Mouse (Mus musculus): ENCODE results near the gene Trak2.
"Not testable (repeated sequence)": the region's sequence is repeated elsewhere in the genome, so short reads cannot be mapped to it uniquely, and the experiment has no call there.

DNA sequence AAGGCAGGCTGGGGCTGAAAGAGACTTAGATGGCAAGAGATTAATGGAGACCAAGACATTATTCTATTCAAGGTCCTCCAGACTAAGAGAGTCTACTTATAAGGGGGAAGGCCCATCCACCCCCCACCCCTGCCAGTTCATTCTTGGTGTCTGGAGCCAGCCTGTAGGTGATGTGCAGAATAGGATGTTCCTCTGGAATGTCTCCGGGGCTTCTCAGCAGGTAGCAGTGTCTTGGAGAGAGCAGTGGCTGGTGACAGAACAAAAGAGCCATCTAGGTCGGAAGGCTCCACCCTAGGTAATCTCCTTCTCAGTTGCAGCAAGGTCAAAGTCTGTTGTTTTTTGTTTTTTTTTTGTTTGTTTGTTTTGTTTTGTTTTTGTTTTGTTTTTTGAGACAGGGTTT, 93.9 kb downstream of the Trak2 start:
- TF ChIP-seq CTCF (IDR thresholded peaks at IDR 0.05 in 2 of 3, conservative IDR thresholded peaks at IDR 0.05 in 1 of 3; ENCODE audit: control insufficient read depth in 1 of 3, insufficient read depth in 1 of 3, low read depth in 2 of 3, low read length in 3 of 3, poor library complexity in 1 of 3, severe bottlenecking in 1 of 3); ZKSCAN1 (IDR thresholded peaks at IDR 0.05; ENCODE audit: low read depth, low read length); ZNF384 (IDR thresholded peaks at IDR 0.05; ENCODE audit: low read depth, low read length); TCF12 (IDR thresholded peaks at IDR 0.05; ENCODE audit: low read depth, low read length); MAX (IDR thresholded peaks at IDR 0.05; ENCODE audit: low read length): not testable (repeated sequence)

Data from MEL (cell line).